Mouse (Mus musculus) CH12.LX (cell line): Measurements from ENCODE around the gene Stk17b.

Experiments
- CTCF ChIP-seq, 2 experiments: IDR thresholded peaks in 1 of 2; conservative IDR thresholded peaks in 1 of 2; 2 replicates each; pipeline ENCODE4 v1.5.1; 2011 to 2012; ENCODE audit warnings: low read depth in 2 of 2, low read length in 2 of 2, improper control_type of control experiment in 1 of 2, inconsistent platforms in 1 of 2, mild to moderate bottlenecking in 1 of 2, moderate library complexity in 1 of 2
- EP300 ChIP-seq: IDR thresholded peaks from 2 replicates; pipeline ENCODE4 v1.6.1; 2011; ENCODE audit warnings: low read length, improper control_type of control experiment
- KAT2A ChIP-seq: IDR thresholded peaks from 2 replicates; pipeline ENCODE4 v1.6.1; 2012; ENCODE audit warnings: low read length, improper control_type of control experiment, inconsistent platforms; ENCODE audit not compliant: insufficient replicate concordance
- MAFK ChIP-seq: IDR thresholded peaks from 2 replicates; pipeline ENCODE4 v1.6.1; 2011; ENCODE audit warnings: low read length, improper control_type of control experiment; ENCODE audit not compliant: insufficient replicate concordance
- RCOR1 ChIP-seq: conservative IDR thresholded peaks from 2 replicates; pipeline ENCODE4 v1.6.1; 2012; ENCODE audit warnings: low read depth, mild to moderate bottlenecking, inconsistent platforms, low read length, improper control_type of control experiment
- ZC3H11A ChIP-seq: IDR thresholded peaks from 2 replicates; pipeline ENCODE4 v1.6.1; 2012; ENCODE audit warnings: low read depth, mild to moderate bottlenecking, inconsistent platforms, low read length, improper control_type of control experiment

- no peak for TF ChIP-seq KAT2A
- TF ChIP-seq ZC3H11A, result no peak
- TF ChIP-seq RCOR1, result no peak
- TF ChIP-seq CTCF (conservative IDR thresholded peaks at IDR 0.05 in 1 of 2, IDR thresholded peaks at IDR 0.05 in 1 of 2; ENCODE audit: low read depth in 2 of 2, low read length in 2 of 2), result no peak
- TF ChIP-seq MAFK, result no peak
- no peak for TF ChIP-seq EP300
Observed at GRCm38 (mm10) chr1:53715966-53716515, 69.0 kb downstream of the Stk17b start.
